Comparison of ENCODE assay signal across 7 mouse cellular contexts in the genomic region with DNA sequence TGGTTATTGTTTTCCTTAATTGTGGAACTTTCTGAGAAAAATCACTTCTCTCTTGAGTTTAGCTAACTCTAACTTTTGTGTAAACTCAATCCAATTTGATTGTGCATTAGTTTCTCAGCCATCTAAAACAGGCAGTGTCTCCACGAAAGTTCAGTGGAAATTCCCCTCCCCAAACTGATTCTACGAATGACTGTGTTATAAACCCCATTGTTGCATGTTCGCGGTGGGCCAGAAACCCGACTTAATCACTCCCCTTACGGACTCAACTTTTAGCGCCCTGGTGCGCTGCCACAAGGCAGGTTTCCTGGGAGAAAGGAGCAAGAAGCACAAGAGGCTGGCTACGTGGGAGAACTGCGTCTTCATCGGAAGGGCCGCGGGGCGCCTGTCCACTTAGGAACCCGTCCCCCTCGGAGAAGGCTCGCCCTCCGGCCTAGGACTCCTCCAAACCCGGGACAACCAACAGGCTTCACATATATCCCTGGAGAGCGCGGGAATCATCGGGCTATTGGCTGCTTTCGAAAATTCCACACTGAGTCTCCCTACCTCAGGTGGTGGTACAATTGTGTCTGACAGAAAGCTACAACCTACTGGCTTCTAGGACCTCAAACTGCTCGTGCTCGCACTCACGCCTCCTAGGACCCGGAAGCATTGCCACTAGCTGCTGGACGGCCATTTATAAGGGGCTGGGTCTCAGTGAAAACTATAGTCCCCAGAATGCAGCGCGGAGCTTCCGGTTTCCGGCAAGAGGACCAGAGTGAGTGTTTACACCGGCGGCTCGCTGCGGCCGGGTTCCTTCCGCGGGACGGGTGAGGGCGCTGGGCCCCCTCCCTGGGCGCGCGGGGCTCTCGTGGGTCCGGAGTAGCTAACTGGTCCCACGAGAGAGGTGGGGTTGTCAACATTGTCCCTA. TPM values are rescaled to one million over a fixed set of nuclear protein-coding genes. Genes with fewer than 3 reads are reported as not detected.
DNase-seq lines count a peak whose midpoint lies in the region; ATAC-seq lines count a peak whose summit lies in the region.

A gene (plus strand): TSS at position 726 of the 907 bp plus-strand sequence.

- H3K9ac ChIP-seq in embryonic facial prominence, embryonic 12.5 days, result peak within 1 kb of the TSS; percentile 74
- peak within 1 kb of the TSS; percentile 80 for H3K9ac ChIP-seq in limb, embryonic 11.5 days (ENCODE audit: low read length)
- H3K9ac ChIP-seq in midbrain, embryonic 14.5 days (replicated peaks; ENCODE audit: low read length), result peak within 1 kb of the TSS; percentile 73

- WGBS in embryonic facial prominence, embryonic 12.5 days, result 1% methylated on average over 47 of the region's 47 CpGs
- 1% methylated on average over 47 of the region's 47 CpGs for WGBS in limb, embryonic 11.5 days
- under 1% methylated on average over 47 of the region's 47 CpGs for WGBS in midbrain, embryonic 14.5 days

- H3K4me3 ChIP-seq in embryonic facial prominence, embryonic 12.5 days, result peak within 1 kb of the TSS; percentile 71
- H3K4me3 ChIP-seq in limb, embryonic 11.5 days (ENCODE audit: low read depth, low read length), result peak within 1 kb of the TSS; percentile 70
- peak within 1 kb of the TSS; percentile 71 for H3K4me3 ChIP-seq in midbrain, embryonic 14.5 days (replicated peaks; ENCODE audit: low read depth, low read length)

- peak within 1 kb of the TSS; percentile 85 for H3K27ac ChIP-seq in embryonic facial prominence, embryonic 12.5 days
- peak within 1 kb of the TSS; percentile 16 for H3K27ac ChIP-seq in limb, embryonic 11.5 days (replicated peaks; ENCODE audit: low read depth, low read length)
- H3K27ac ChIP-seq in midbrain, embryonic 14.5 days (replicated peaks; ENCODE audit: low read depth, low read length), result peak within 1 kb of the TSS; percentile 81

- H3K4me2 ChIP-seq in embryonic facial prominence, embryonic 12.5 days (replicated peaks), result peak within 1 kb of the TSS; percentile 80
- peak within 1 kb of the TSS; percentile 49 for H3K4me2 ChIP-seq in limb, embryonic 11.5 days (ENCODE audit: low read depth, severe bottlenecking)
- H3K4me2 ChIP-seq in midbrain, embryonic 14.5 days (ENCODE audit: low read length), result peak within 1 kb of the TSS; percentile 89

- DNase-seq in adrenal gland, postnatal 25 days, result peak; percentile 89
- peak; percentile 99 for DNase-seq in heart, adult 11 months
- peak; percentile 92 for DNase-seq in kidney, adult 18-20 months
- peak; percentile 91 for DNase-seq in limb, embryonic 11.5 days (ENCODE audit: low spot score)
- DNase-seq in midbrain, embryonic 14.5 days, result peak; percentile 94
- DNase-seq in spleen, adult 18-20 months, result peak; percentile 83 to 84

- no peaks in the 10 kb centered on the region for H3K27me3 ChIP-seq in embryonic facial prominence, embryonic 12.5 days
- H3K27me3 ChIP-seq in limb, embryonic 11.5 days (ENCODE audit: control insufficient read depth, insufficient read depth, low read length), result no peaks in the 10 kb centered on the region
- no peaks in the 10 kb centered on the region for H3K27me3 ChIP-seq in midbrain, embryonic 14.5 days (ENCODE audit: control insufficient read depth, insufficient read depth, low read length)

- ATAC-seq in embryonic facial prominence, embryonic 12.5 days (ENCODE audit: insufficient number of reproducible peaks, insufficient read depth, low FRiP score, low TSS enrichment), result peak; percentile 91
- peak; percentile 91 for ATAC-seq in limb, embryonic 11.5 days (ENCODE audit: insufficient number of reproducible peaks, low FRiP score, low TSS enrichment, low read depth)
- peak; percentile 88 for ATAC-seq in midbrain, embryonic 14.5 days (ENCODE audit: low FRiP score, low TSS enrichment)

- peaks cover 8% of the 10 kb centered on the region; the same call in 1 of the 2 replicates for H3K4me1 ChIP-seq in embryonic facial prominence, embryonic 12.5 days
- no peaks in the 10 kb centered on the region for H3K4me1 ChIP-seq in limb, embryonic 11.5 days (ENCODE audit: control insufficient read depth, insufficient read depth, low read length)
- peaks cover 12% of the 10 kb centered on the region for H3K4me1 ChIP-seq in midbrain, embryonic 14.5 days (ENCODE audit: control insufficient read depth, insufficient read depth, low read length)

- H3K36me3 ChIP-seq in embryonic facial prominence, embryonic 12.5 days, result 0 out of 2 replicates have a peak, but pooled peaks cover 6% of the 10 kb centered on the region
- H3K36me3 ChIP-seq in limb, embryonic 11.5 days (ENCODE audit: control insufficient read depth, insufficient read depth, low read length), result no peaks in the 10 kb centered on the region
- peaks cover 8% of the 10 kb centered on the region for H3K36me3 ChIP-seq in midbrain, embryonic 14.5 days (ENCODE audit: control insufficient read depth, insufficient read depth, low read length)

- no peaks in the 10 kb centered on the region for H3K9me3 ChIP-seq in embryonic facial prominence, embryonic 12.5 days
- H3K9me3 ChIP-seq in limb, embryonic 11.5 days (ENCODE audit: control insufficient read depth, low read length), result no peaks in the 10 kb centered on the region
- no peaks in the 10 kb centered on the region for H3K9me3 ChIP-seq in midbrain, embryonic 14.5 days (ENCODE audit: control insufficient read depth, low read length)

RNA-seq across cellular contexts. Expression of the gene that starts here (rescaled TPM):
- total RNA-seq in adrenal gland, postnatal 25 days (2021), result 82.7 and 89.0 TPM in 2 replicates
- 123 TPM in 2 replicates for polyA plus RNA-seq in embryonic facial prominence, embryonic 12.5 days (2016; fragmentation: Nextera tagmentation; extraction: Ambion mirVana)
- 122 and 127 TPM in 2 replicates for polyA plus RNA-seq in limb, embryonic 11.5 days (2014; fragmentation: Nextera tagmentation; extraction: Ambion mirVana)
- 165 and 172 TPM in 2 replicates for polyA plus RNA-seq in midbrain, embryonic 14.5 days (2014; fragmentation: Nextera tagmentation; extraction: Ambion mirVana)

Comparison
In these comparisons a context has a peak if more than half of its experiments do, and no peak if none do; other contexts are left out.
1. Peak in every context shown above with its lines: DNase-seq, ATAC-seq, H3K4me3 ChIP-seq and H3K27ac ChIP-seq.
2. H3K27ac ChIP-seq: peak in every context shown above with its lines; median percentile 85 in embryonic facial prominence, embryonic 12.5 days; 81 in midbrain, embryonic 14.5 days; 16 in limb, embryonic 11.5 days.